Mouse (Mus musculus) ES-E14 (cell line): Measurements from ENCODE around the gene Chd1l.

Experiments
- CHD2 ChIP-seq: IDR thresholded peaks from 2 replicates; pipeline ENCODE4 v1.6.1; 2014; ENCODE audit warnings: mild to moderate bottlenecking, low read depth, low read length, inconsistent platforms
- MAFK ChIP-seq: IDR thresholded peaks from 2 replicates; pipeline ENCODE4 v1.6.1; 2014; ENCODE audit warnings: mild to moderate bottlenecking, low read depth, low read length, inconsistent platforms; ENCODE audit not compliant: insufficient read depth
- ZNF384 ChIP-seq: IDR thresholded peaks from 2 replicates; pipeline ENCODE4 v1.6.1; 2012; ENCODE audit warnings: low read depth, low read length, inconsistent platforms

- no peak for TF ChIP-seq ZNF384
- TF ChIP-seq CHD2: no peak
- TF ChIP-seq MAFK: no peak
Observed at GRCm38 (mm10) chr3:97615933-97616332, 5.9 kb upstream of the Chd1l start.
